Mouse (Mus musculus): ENCODE results near the gene Kank2. TPM values are rescaled to one million over a fixed set of nuclear protein-coding genes. Genes with fewer than 3 reads are reported as not detected.

The Kank2 gene
- polyA plus RNA-seq, 1 experiment from 2014 or later, result 2.6 TPM

- Histone ChIP-seq H3K4me3 (no peak overlapping the region), H3K4me2 (no peak overlapping the region), H3K9me3 (replicated peaks) (no peaks in the 10 kb centered on the region), H3K9ac (no peak overlapping the region), H3K4me1 (no peaks in the 10 kb centered on the region), H3K27me3 (no peaks in the 10 kb centered on the region), H3K27ac (no peak overlapping the region), H3K36me3 (ENCODE audit: poor library complexity, severe bottlenecking) (peaks cover 9% of the 10 kb centered on the region; the same call in 1 of the 2 replicates)
- ATAC-seq, result no peak
- WGBS, result 95% methylated on average over 5 of the region's 5 CpGs
Observed at GRCm38 (mm10) chr9:21811170-21811569, 12.6 kb upstream of the Kank2 start.

DNA sequence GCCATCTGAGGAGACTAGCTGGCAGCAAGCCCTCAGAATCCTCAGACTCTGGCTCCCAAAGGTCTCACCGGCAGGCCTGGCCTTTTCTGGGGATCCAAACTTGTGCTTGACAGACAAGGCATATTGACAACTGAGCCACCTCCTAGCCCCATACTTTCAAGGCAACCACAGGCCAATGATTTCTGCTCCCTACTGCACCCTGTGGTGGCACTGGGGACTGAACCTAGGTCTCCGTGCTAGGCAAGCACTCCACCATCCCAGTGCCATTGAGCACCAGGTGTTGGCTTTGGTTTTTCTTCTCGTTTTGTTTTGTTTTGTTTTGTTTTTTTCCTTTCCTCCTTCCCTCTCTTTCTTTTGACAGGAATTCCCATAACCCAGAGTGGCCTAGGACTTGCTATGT lies 10.0 kb upstream of the Kank2 start:
- Histone ChIP-seq H3K9ac (no peak overlapping the region), H3K4me3 (no peak overlapping the region), H3K27me3 (no peaks in the 10 kb centered on the region), H3K9me3 (replicated peaks) (no peaks in the 10 kb centered on the region), H3K36me3 (ENCODE audit: poor library complexity, severe bottlenecking) (0 out of 2 replicates have a peak, but pooled peaks cover 4% of the 10 kb centered on the region), H3K4me1 (no peaks in the 10 kb centered on the region), H3K27ac (no peak overlapping the region), H3K4me2 (no peak overlapping the region)
- 62% methylated on average over 3 of the region's 3 CpGs for WGBS
- no peak for ATAC-seq

GRCm38 (mm10) chr9:21806976-21807375 lies 8.4 kb upstream of the Kank2 start:
- Histone ChIP-seq H3K9me3 (replicated peaks) (no peaks in the 10 kb centered on the region), H3K36me3 (ENCODE audit: poor library complexity, severe bottlenecking) (no peaks in the 10 kb centered on the region), H3K4me1 (no peaks in the 10 kb centered on the region), H3K4me2 (no peak overlapping the region), H3K4me3 (no peak overlapping the region), H3K9ac (no peak overlapping the region), H3K27ac (no peak overlapping the region), H3K27me3 (no peaks in the 10 kb centered on the region)
- WGBS, result 87% methylated on average over 11 of the region's 11 CpGs
- no peak for ATAC-seq

GRCm38 (mm10) chr9:21806363-21806762 lies 7.8 kb upstream of the Kank2 start:
- Histone ChIP-seq H3K4me3 (no peak overlapping the region), H3K9me3 (replicated peaks) (no peaks in the 10 kb centered on the region), H3K4me1 (no peaks in the 10 kb centered on the region), H3K27ac (no peak overlapping the region), H3K9ac (no peak overlapping the region), H3K36me3 (ENCODE audit: poor library complexity, severe bottlenecking) (no peaks in the 10 kb centered on the region), H3K4me2 (no peak overlapping the region), H3K27me3 (no peaks in the 10 kb centered on the region)
- no peak for ATAC-seq
- 76% methylated on average over 3 of the region's 3 CpGs for WGBS

GRCm38 (mm10) chr9:21803986-21804644 lies 5.6 kb upstream of the Kank2 start:
- no peak overlapping the region for H3K27ac ChIP-seq
- H3K4me2 ChIP-seq, result 0 out of 2 replicates have a peak overlapping the region, but pooled peaks have one; percentile 9
- H3K9me3 ChIP-seq (replicated peaks), result no peaks in the 10 kb centered on the region
- H3K4me3 ChIP-seq, result no peak overlapping the region
- no peaks in the 10 kb centered on the region for H3K36me3 ChIP-seq (ENCODE audit: poor library complexity, severe bottlenecking)
- H3K27me3 ChIP-seq, result no peaks in the 10 kb centered on the region
- WGBS, result 40% methylated on average over 13 of the region's 13 CpGs
- no peaks in the 10 kb centered on the region for H3K4me1 ChIP-seq
- no peak overlapping the region for H3K9ac ChIP-seq
- peak; percentile 93 for ATAC-seq

DNA sequence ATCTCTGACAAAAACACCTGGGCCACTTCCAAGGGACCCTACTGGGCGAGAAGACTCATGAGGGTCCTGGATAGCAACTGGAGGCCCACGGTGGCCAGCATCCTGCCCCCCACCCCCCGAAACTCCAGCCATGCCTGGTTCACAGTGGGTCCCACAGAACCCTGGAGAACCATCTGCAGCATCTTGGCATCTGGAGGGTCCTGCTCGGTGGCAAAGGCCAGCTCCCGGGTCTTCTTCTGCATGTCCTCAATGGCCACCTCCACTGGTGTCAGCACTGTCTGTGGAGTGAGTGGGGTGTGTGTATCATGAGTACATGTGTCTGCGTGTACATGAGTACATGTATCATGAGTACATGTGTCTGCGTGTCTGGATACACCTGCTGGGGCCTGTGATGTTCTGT lies 3.0 kb upstream of the Kank2 start:
- ATAC-seq, result no peak
- Histone ChIP-seq H3K36me3 (ENCODE audit: poor library complexity, severe bottlenecking) (no peaks in the 10 kb centered on the region), H3K27me3 (no peaks in the 10 kb centered on the region), H3K4me3 (no peak overlapping the region), H3K27ac (no peak overlapping the region), H3K9me3 (replicated peaks) (no peaks in the 10 kb centered on the region), H3K9ac (no peak overlapping the region), H3K4me2 (no peak overlapping the region), H3K4me1 (peaks cover 13% of the 10 kb centered on the region)
- 90% methylated on average over 7 of the region's 7 CpGs for WGBS

GRCm38 (mm10) chr9:21801121-21801520 lies 2.6 kb upstream of the Kank2 start:
- Histone ChIP-seq H3K4me3 (no peak overlapping the region), H3K27me3 (no peaks in the 10 kb centered on the region), H3K9ac (no peak overlapping the region), H3K4me1 (peaks cover 16% of the 10 kb centered on the region), H3K27ac (no peak overlapping the region), H3K4me2 (no peak overlapping the region), H3K36me3 (ENCODE audit: poor library complexity, severe bottlenecking) (no peaks in the 10 kb centered on the region), H3K9me3 (replicated peaks) (no peaks in the 10 kb centered on the region)
- no peak for ATAC-seq
- WGBS, result 78% methylated on average over 7 of the region's 7 CpGs

- Histone ChIP-seq H3K4me1 (peaks cover 16% of the 10 kb centered on the region), H3K9ac (no peak overlapping the region), H3K4me2 (peak overlapping the region; percentile 82), H3K36me3 (ENCODE audit: poor library complexity, severe bottlenecking) (0 out of 2 replicates have a peak, but pooled peaks cover 10% of the 10 kb centered on the region), H3K27me3 (no peaks in the 10 kb centered on the region), H3K4me3 (peak overlapping the region; percentile 61), H3K27ac (no peak overlapping the region), H3K9me3 (replicated peaks) (no peaks in the 10 kb centered on the region)
- no peak for ATAC-seq
- 56% methylated on average over 3 of the region's 3 CpGs for WGBS
Observed at GRCm38 (mm10) chr9:21799010-21799350, 436 bp upstream of the Kank2 start.

DNA sequence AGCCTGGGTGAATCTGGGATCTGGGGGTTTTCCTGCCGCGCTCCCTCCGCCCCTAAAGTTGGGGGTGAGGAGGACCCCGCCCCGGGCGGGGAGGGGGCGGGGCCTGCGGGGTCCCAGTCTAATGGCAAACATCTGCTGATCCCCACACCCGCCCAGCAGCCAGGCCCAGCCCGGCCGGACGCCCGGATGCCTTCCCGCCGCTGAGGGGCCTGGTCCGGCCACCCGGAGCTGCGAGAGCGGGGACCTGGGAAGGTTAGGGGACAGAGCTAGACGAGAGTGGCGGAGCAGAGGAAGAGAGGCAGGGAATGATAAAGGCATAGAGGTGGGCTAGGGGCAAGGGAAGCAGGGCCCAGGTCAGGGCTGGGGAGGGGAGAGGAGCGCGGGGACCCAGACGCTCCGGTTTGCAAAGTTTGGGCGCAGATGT lies 611 bp downstream of the Kank2 start:
- Histone ChIP-seq H3K36me3 (ENCODE audit: poor library complexity, severe bottlenecking) (peaks cover 16% of the 10 kb centered on the region), H3K4me1 (peaks cover 18% of the 10 kb centered on the region), H3K27ac (peak overlapping the region; percentile 27; the same call in 1 of the 2 replicates), H3K4me2 (peak overlapping the region; percentile 82), H3K9me3 (replicated peaks) (no peaks in the 10 kb centered on the region), H3K27me3 (no peaks in the 10 kb centered on the region), H3K9ac (peak overlapping the region; percentile 70), H3K4me3 (peak overlapping the region; percentile 61)
- WGBS, result under 1% methylated on average over 26 of the region's 26 CpGs
- ATAC-seq, result peak; percentile 36

GRCm38 (mm10) chr9:21796919-21797318 lies 1.6 kb downstream of the Kank2 start:
- H3K36me3 ChIP-seq (ENCODE audit: poor library complexity, severe bottlenecking), result peaks cover 16% of the 10 kb centered on the region
- H3K4me3 ChIP-seq, result no peak overlapping the region
- no peaks in the 10 kb centered on the region for H3K27me3 ChIP-seq
- WGBS, result 70% methylated on average over 3 of the region's 3 CpGs
- H3K4me2 ChIP-seq, result no peak overlapping the region; the same call in 1 of the 2 replicates
- no peak overlapping the region for H3K27ac ChIP-seq
- H3K9ac ChIP-seq, result no peak overlapping the region
- no peaks in the 10 kb centered on the region for H3K9me3 ChIP-seq (replicated peaks)
- peaks cover 28% of the 10 kb centered on the region for H3K4me1 ChIP-seq
- ATAC-seq, result no peak

DNA sequence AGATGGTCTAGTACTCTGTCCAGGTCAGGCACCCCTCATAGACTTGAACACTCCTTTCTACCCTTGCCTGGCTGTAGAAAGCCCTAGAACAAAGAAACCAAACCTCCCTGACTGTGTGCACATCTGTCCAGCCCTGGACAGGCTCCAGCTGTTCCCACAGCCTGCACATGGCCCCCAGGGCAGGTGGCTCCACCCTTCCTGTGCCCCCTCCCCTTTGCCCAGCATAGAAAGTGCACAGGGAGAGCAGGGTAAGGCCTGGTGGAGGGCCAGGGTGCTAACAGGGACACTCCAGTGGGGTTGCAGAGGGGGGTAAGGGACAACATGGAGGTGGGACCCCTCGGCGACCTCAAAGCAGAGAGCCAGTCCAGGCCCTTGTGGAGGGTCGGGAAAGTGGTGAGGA lies 2.3 kb downstream of the Kank2 start:
- Histone ChIP-seq H3K27me3 (no peaks in the 10 kb centered on the region), H3K9me3 (replicated peaks) (no peaks in the 10 kb centered on the region), H3K4me3 (no peak overlapping the region), H3K36me3 (ENCODE audit: poor library complexity, severe bottlenecking) (peaks cover 16% of the 10 kb centered on the region), H3K4me2 (no peak overlapping the region), H3K27ac (no peak overlapping the region), H3K9ac (no peak overlapping the region), H3K4me1 (peaks cover 30% of the 10 kb centered on the region)
- 80% methylated on average over 3 of the region's 3 CpGs for WGBS
- no peak for ATAC-seq

DNA sequence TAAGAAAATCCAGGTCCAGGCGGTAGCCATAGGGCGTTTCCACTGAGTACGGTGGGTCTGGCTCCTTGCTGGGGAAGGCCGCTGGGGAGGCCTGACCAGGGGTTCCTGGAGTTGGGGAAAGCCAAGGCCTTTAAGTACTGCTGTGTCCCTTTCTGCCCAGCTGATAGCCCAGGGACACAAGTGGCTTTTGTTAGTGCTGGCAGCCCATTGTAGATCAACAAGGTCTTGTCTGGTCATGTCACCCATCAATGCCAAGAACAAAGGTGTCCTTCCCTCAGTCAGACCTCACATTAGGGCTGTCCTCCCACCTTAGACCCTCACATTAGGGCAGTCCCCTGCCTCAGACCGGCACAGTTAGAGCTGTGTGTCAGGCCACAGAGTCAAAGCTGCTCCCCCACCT lies 3.0 kb downstream of the Kank2 start:
- 81% methylated on average over 5 of the region's 5 CpGs for WGBS
- H3K4me1 ChIP-seq, result peaks cover 30% of the 10 kb centered on the region

GRCm38 (mm10) chr9:21794925-21795324 lies 3.6 kb downstream of the Kank2 start:
- Histone ChIP-seq H3K27ac (no peak overlapping the region), H3K4me3 (no peak overlapping the region), H3K36me3 (ENCODE audit: poor library complexity, severe bottlenecking) (peaks cover 16% of the 10 kb centered on the region), H3K9me3 (replicated peaks) (no peaks in the 10 kb centered on the region), H3K4me1 (peaks cover 30% of the 10 kb centered on the region), H3K27me3 (no peaks in the 10 kb centered on the region), H3K4me2 (no peak overlapping the region), H3K9ac (no peak overlapping the region)
- WGBS, result 96% methylated on average over 25 of the region's 25 CpGs
- no peak for ATAC-seq

More for the DNA sequence above, 3.0 kb downstream of the Kank2 start:
- H3K9me3 ChIP-seq (replicated peaks), result no peaks in the 10 kb centered on the region
- no peak overlapping the region for H3K4me3 ChIP-seq
- H3K36me3 ChIP-seq (ENCODE audit: poor library complexity, severe bottlenecking), result peaks cover 16% of the 10 kb centered on the region
- no peak overlapping the region for H3K4me2 ChIP-seq
- no peak overlapping the region for H3K27ac ChIP-seq
- no peak for ATAC-seq
- H3K9ac ChIP-seq, result no peak overlapping the region
- no peaks in the 10 kb centered on the region for H3K27me3 ChIP-seq

Data from forebrain, embryonic 13.5 days (tissue).